Mouse (Mus musculus) liver, postnatal 0 days (tissue): ENCODE results near the gene Slc2a12. TPM values are rescaled to one million over a fixed set of nuclear protein-coding genes. Genes with fewer than 3 reads are reported as not detected.

Experiments used
- ATAC-seq: fragments of 200-750 bp; cut with Nextera tagmentation; 2 replicates; pipeline ENCODE4 v1.8.0; 2017; ENCODE audit warnings: mild to moderate bottlenecking, moderate library complexity
- DNase-seq: peaks from one replicate; pipeline ENCODE4 v3.0.0-alpha.2; 2016
- H3K27ac ChIP-seq: fragments of 300-500 bp; sonication (generic); 2 replicates; pipeline ENCODE4 v1.5.1; 2014; ENCODE audit warnings: antibody characterized with exemption, moderate library complexity, mild to moderate bottlenecking, low read depth
- H3K27me3 ChIP-seq: fragments of 300-500 bp; sonication (generic); 2 replicates; pipeline ENCODE4 v1.6.1; 2014; ENCODE audit warnings: low read length, control low read depth, mixed read lengths; ENCODE audit not compliant: insufficient read depth
- H3K36me3 ChIP-seq: fragments of 300-500 bp; sonication (generic); replicated peaks from 2 replicates; pipeline ENCODE4 v1.6.1; 2014; ENCODE audit warnings: mild to moderate bottlenecking, control low read depth, low read length, moderate library complexity, mixed read lengths; ENCODE audit not compliant: insufficient read depth
- H3K4me1 ChIP-seq: fragments of 300-500 bp; sonication (generic); 2 replicates; pipeline ENCODE4 v1.6.1; 2014; ENCODE audit warnings: antibody characterized with exemption, mild to moderate bottlenecking, control low read depth; ENCODE audit not compliant: insufficient read depth
- H3K4me2 ChIP-seq: fragments of 300-500 bp; sonication (generic); 2 replicates; pipeline ENCODE4 v1.6.1; 2014; ENCODE audit warnings: low read depth, mild to moderate bottlenecking, low read length, moderate library complexity, mixed read lengths
- H3K4me3 ChIP-seq: fragments of 300-500 bp; sonication (generic); 2 replicates; pipeline ENCODE4 v1.5.1; 2014; ENCODE audit warnings: low read depth, low read length
- H3K9ac ChIP-seq: fragments of 300-500 bp; sonication (generic); replicated peaks from 2 replicates; pipeline ENCODE4 v1.6.1; 2014; ENCODE audit warnings: mild to moderate bottlenecking, moderate library complexity
- H3K9me3 ChIP-seq: fragments of 300-500 bp; sonication (generic); 2 replicates; pipeline ENCODE4 v1.6.1; 2016; ENCODE audit warnings: mild to moderate bottlenecking, control low read depth, low read length, mixed read lengths
- CTCF ChIP-seq: sonication (generic); IDR thresholded peaks from 2 replicates; pipeline ENCODE4 v1.5.1; 2016; ENCODE audit warnings: antibody characterized with exemption, low read depth
- EP300 ChIP-seq: IDR thresholded peaks from 2 replicates; pipeline ENCODE4 v1.6.1; 2016; ENCODE audit warnings: antibody characterized with exemption, low read depth, mild to moderate bottlenecking
- WGBS: fragments of 180-500 bp; shearing (Covaris S2); extraction: QIAGEN DNeasy Blood & Tissue Kit; methylation state at CpG from one replicate; pipeline ENCODE4 v1.1.7; 2014; ENCODE audit not compliant: insufficient replicate concordance; 5-methylcytosine and 5-hydroxymethylcytosine counted together
- polyA plus RNA-seq: library from polyadenylated mRNA; unstranded; fragments of >200 nt; fragmentation: Nextera tagmentation; extraction: Ambion mirVana; gene quantifications from 2 replicates; pipeline ENCODE4 v1.2.1, GENCODE M21; 2015

Slc2a12 gene
- polyA plus RNA-seq, 1 experiment from 2014 or later, result not detected

DNA sequence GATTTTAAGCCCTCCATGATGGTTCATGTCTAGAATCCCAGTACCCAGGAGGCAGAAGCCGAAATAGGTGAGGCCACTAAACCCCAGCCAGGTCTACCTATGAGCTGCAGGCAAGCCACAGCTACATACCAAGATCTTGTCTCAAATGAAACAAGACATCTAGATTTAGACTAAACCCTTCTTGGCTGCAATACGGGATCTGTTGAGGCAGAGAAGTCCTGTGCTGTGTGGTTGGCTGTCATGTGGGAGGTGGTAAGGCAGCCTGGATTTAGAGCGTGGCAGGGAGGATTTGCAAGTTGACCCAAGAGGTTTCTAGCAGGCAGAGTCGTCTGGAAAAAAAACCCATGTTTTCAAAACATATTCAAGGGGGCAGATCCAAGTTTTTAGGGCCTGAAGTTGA is 12.9 kb upstream of the Slc2a12 start:
- WGBS, result 72% methylated on average over 4 of the region's 4 CpGs
- DNase-seq, result no peak
- TF ChIP-seq CTCF (no peak), EP300 (no peak)

DNA sequence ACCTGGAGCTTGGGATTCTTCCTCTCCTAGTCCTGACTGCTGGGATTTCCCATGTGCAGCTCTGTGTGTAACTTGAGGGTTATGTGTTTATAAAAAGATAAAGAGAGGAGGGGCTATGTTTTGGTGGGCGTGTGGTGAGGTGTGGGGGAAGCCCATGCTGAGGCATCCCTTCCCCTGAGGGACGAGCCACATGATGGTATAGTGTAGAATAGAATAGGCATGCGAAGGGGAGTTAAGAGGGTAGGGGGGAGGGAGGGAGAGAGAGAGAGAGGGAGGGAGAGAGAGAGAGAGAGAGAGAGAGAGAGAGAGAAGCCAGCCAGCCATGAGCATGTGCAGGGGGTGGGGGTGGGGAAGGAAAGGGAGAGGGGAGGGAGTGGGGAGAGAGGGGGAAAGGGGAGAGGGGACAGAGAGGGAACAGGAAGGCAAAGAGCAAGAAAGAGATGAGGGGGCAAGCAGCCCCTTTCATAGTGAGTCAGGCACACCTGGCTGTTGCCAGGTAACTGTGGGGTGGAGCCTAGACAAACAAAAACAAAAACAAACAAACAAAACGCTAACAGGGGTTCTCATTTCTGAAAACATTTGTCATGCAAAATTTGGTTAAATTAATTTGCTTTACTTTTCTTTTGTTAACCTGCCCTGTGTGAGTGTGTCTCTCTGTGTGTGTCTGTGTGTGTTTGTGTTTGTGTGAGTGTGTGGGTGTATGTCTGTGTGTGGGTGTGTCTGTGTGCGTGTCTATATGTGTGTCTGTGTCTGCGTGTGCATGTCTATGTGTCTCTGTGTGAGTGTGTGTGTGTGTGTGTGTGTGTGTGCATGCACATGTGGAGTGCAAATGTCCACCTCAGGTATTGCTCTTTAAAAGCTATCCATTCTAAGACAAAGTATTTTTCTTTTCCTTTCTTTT is 11.2 kb upstream of the Slc2a12 start:
- no peak overlapping the region for H3K4me2 ChIP-seq
- H3K9me3 ChIP-seq, result no peaks in the 10 kb centered on the region
- DNase-seq (no peak), ATAC-seq (no peak)
- no peak overlapping the region for H3K27ac ChIP-seq
- no peaks in the 10 kb centered on the region for H3K27me3 ChIP-seq
- no peaks in the 10 kb centered on the region for H3K36me3 ChIP-seq
- H3K9ac ChIP-seq, result no peak overlapping the region
- no peaks in the 10 kb centered on the region for H3K4me1 ChIP-seq
- no peak for TF ChIP-seq EP300
- TF ChIP-seq CTCF, result no peak
- 43% methylated on average over 6 of the region's 6 CpGs for WGBS
- H3K4me3 ChIP-seq, result no peak overlapping the region

More for the DNA sequence above, 12.9 kb upstream of the Slc2a12 start:
- Histone ChIP-seq H3K9me3 (no peaks in the 10 kb centered on the region), H3K27me3 (no peaks in the 10 kb centered on the region), H3K4me2 (no peak overlapping the region), H3K36me3 (no peaks in the 10 kb centered on the region), H3K27ac (no peak overlapping the region), H3K4me1 (no peaks in the 10 kb centered on the region), H3K9ac (no peak overlapping the region), H3K4me3 (no peak overlapping the region)
- no peak for ATAC-seq

- H3K27me3 ChIP-seq, result no peaks in the 10 kb centered on the region
- H3K4me3 ChIP-seq, result no peak overlapping the region
- H3K9ac ChIP-seq, result no peak overlapping the region
- no peak overlapping the region for H3K4me2 ChIP-seq
- no peaks in the 10 kb centered on the region for H3K9me3 ChIP-seq
- TF ChIP-seq CTCF (no peak), EP300 (no peak)
- no peak overlapping the region for H3K27ac ChIP-seq
- 54% methylated on average over 3 of the region's 3 CpGs for WGBS
- DNase-seq, result no peak
- no peaks in the 10 kb centered on the region for H3K36me3 ChIP-seq
- no peaks in the 10 kb centered on the region for H3K4me1 ChIP-seq
- no peak for ATAC-seq
These were observed 7.6 kb upstream of the Slc2a12 start for GRCm38 (mm10) chr10:22637241-22637640.

- no peak for DNase-seq
- H3K9ac ChIP-seq, result no peak overlapping the region
- ATAC-seq, result no peak
- no peaks in the 10 kb centered on the region for H3K9me3 ChIP-seq
- H3K4me2 ChIP-seq, result no peak overlapping the region
- no peaks in the 10 kb centered on the region for H3K27me3 ChIP-seq
- no peak for TF ChIP-seq EP300
- TF ChIP-seq CTCF, result no peak
- no peak overlapping the region for H3K27ac ChIP-seq
- WGBS, result 83% methylated on average over 9 of the region's 9 CpGs
- no peak overlapping the region for H3K4me3 ChIP-seq
- no peaks in the 10 kb centered on the region for H3K4me1 ChIP-seq
- no peaks in the 10 kb centered on the region for H3K36me3 ChIP-seq
These were observed 640 bp upstream of the Slc2a12 start for GRCm38 (mm10) chr10:22644171-22644570.

- DNase-seq (no peak), ATAC-seq (no peak)
- no peak for TF ChIP-seq CTCF
- TF ChIP-seq EP300, result no peak
- 71% methylated on average over 4 of the region's 4 CpGs for WGBS
- no peak overlapping the region for H3K27ac ChIP-seq
- no peak overlapping the region for H3K4me3 ChIP-seq
- H3K9me3 ChIP-seq, result no peaks in the 10 kb centered on the region
- H3K4me1 ChIP-seq, result no peaks in the 10 kb centered on the region
- H3K9ac ChIP-seq, result no peak overlapping the region
- no peak overlapping the region for H3K4me2 ChIP-seq
- H3K27me3 ChIP-seq, result no peaks in the 10 kb centered on the region
- no peaks in the 10 kb centered on the region for H3K36me3 ChIP-seq
These were observed 3.9 kb downstream of the Slc2a12 start for GRCm38 (mm10) chr10:22648702-22649101.

GRCm38 (mm10) chr10:22653820-22654219 is 9.0 kb downstream of the Slc2a12 start:
- no peak overlapping the region for H3K27ac ChIP-seq
- TF ChIP-seq CTCF (no peak), EP300 (no peak)
- no peak overlapping the region for H3K4me2 ChIP-seq
- H3K9me3 ChIP-seq, result no peaks in the 10 kb centered on the region
- WGBS, result 50% methylated on average over 6 of the region's 6 CpGs
- H3K36me3 ChIP-seq, result no peaks in the 10 kb centered on the region
- ATAC-seq (no peak), DNase-seq (no peak)
- no peak overlapping the region for H3K4me3 ChIP-seq
- H3K27me3 ChIP-seq, result no peaks in the 10 kb centered on the region
- H3K4me1 ChIP-seq, result no peaks in the 10 kb centered on the region
- no peak overlapping the region for H3K9ac ChIP-seq
